Mouse (Mus musculus) thymus, postnatal 14 days (tissue): ENCODE results near the gene Mrgpre.

Experiments used
- DNase-seq: peaks from one replicate; pipeline ENCODE4 v3.0.0; 2021

Gene Mrgpre

GRCm38 (mm10) chr7:143783996-143784829 is at the start of gene Mrgpre:
Mrgpre (minus strand) TSS chr7:143784500.
- peak; percentile 75 for DNase-seq

GRCm38 (mm10) chr7:143833581-143834190 is 49.4 kb upstream of the Mrgpre start:
- no peak for DNase-seq

GRCm38 (mm10) chr7:143832611-143833010 is 48.3 kb upstream of the Mrgpre start:
- DNase-seq, result no peak

- DNase-seq, result no peak
These were observed 47.9 kb upstream of the Mrgpre start for GRCm38 (mm10) chr7:143832196-143832595.

GRCm38 (mm10) chr7:143830399-143830798 is 46.1 kb upstream of the Mrgpre start:
- no peak for DNase-seq

- peak; percentile 96 for DNase-seq
These were observed 45.4 kb upstream of the Mrgpre start for GRCm38 (mm10) chr7:143829504-143830331.

GRCm38 (mm10) chr7:143826985-143827384 is 42.7 kb upstream of the Mrgpre start:
- no peak for DNase-seq

GRCm38 (mm10) chr7:143823266-143823605 is 38.9 kb upstream of the Mrgpre start:
- no peak for DNase-seq

GRCm38 (mm10) chr7:143822375-143823265 is 38.3 kb upstream of the Mrgpre start, which contains the start of the genes Nadsyn1 and Dhcr7:
Nadsyn1 (minus strand) TSS chr7:143822849.
Dhcr7 (plus strand) TSS chr7:143823145.
- DNase-seq, result peak; percentile 100

GRCm38 (mm10) chr7:143821241-143821640 is 36.9 kb upstream of the Mrgpre start:
- DNase-seq, result no peak

GRCm38 (mm10) chr7:143819201-143819600 is 34.9 kb upstream of the Mrgpre start:
- no peak for DNase-seq

GRCm38 (mm10) chr7:143808909-143809308 is 24.6 kb upstream of the Mrgpre start:
- peak; percentile 71 for DNase-seq

- DNase-seq, result no peak
These were observed 20.9 kb upstream of the Mrgpre start for GRCm38 (mm10) chr7:143805199-143805624.

GRCm38 (mm10) chr7:143801195-143802065 is 17.1 kb upstream of the Mrgpre start:
- no peak for DNase-seq

- no peak for DNase-seq
These were observed 16.5 kb upstream of the Mrgpre start for GRCm38 (mm10) chr7:143800770-143801169.

- DNase-seq, result no peak
These were observed 14.5 kb upstream of the Mrgpre start for GRCm38 (mm10) chr7:143798783-143799182.

- DNase-seq, result peak; percentile 65
These were observed 8.8 kb upstream of the Mrgpre start for GRCm38 (mm10) chr7:143793121-143793520.

- DNase-seq, result no peak
These were observed 8.2 kb upstream of the Mrgpre start for GRCm38 (mm10) chr7:143792336-143792985.

- peak; percentile 25 for DNase-seq
These were observed 813 bp downstream of the Mrgpre start for GRCm38 (mm10) chr7:143783378-143783995.

- DNase-seq, result no peak
These were observed 6.9 kb downstream of the Mrgpre start for GRCm38 (mm10) chr7:143777375-143777774.
